Mouse (Mus musculus): ENCODE data around the gene Insc. TPM values are rescaled to one million over a fixed set of nuclear protein-coding genes. Genes with fewer than 3 reads are reported as not detected.

Gene Insc
- polyA plus RNA-seq, 1 experiment from 2014 or later: 18.1 TPM

GRCm38 (mm10) chr7:114773781-114774180, 30.3 kb downstream of the Insc start:
- no peaks in the 10 kb centered on the region for H3K27me3 ChIP-seq (replicated peaks; ENCODE audit: control insufficient read depth, insufficient read depth, low read length)
- no peaks in the 10 kb centered on the region for H3K9me3 ChIP-seq (ENCODE audit: control insufficient read depth, low read length)
- no peaks in the 10 kb centered on the region for H3K4me1 ChIP-seq (ENCODE audit: control insufficient read depth, insufficient read depth, low read length)
- no peaks in the 10 kb centered on the region for H3K36me3 ChIP-seq (ENCODE audit: control insufficient read depth, insufficient read depth, low read length)
- no peak for ATAC-seq
- WGBS: 65% methylated on average over 4 of the region's 4 CpGs
- no peak overlapping the region for H3K4me2 ChIP-seq (ENCODE audit: low read depth, low read length)
- no peak overlapping the region for H3K9ac ChIP-seq (ENCODE audit: low read depth, low read length)
- H3K4me3 ChIP-seq (ENCODE audit: low read length): no peak overlapping the region
- H3K27ac ChIP-seq (ENCODE audit: low read length): no peak overlapping the region

GRCm38 (mm10) chr7:114775856-114776255, 32.4 kb downstream of the Insc start:
- Histone ChIP-seq H3K4me1 (ENCODE audit: control insufficient read depth, insufficient read depth, low read length) (no peaks in the 10 kb centered on the region), H3K27ac (ENCODE audit: low read length) (no peak overlapping the region), H3K4me2 (ENCODE audit: low read depth, low read length) (no peak overlapping the region), H3K9ac (ENCODE audit: low read depth, low read length) (no peak overlapping the region), H3K9me3 (ENCODE audit: control insufficient read depth, low read length) (no peaks in the 10 kb centered on the region), H3K27me3 (replicated peaks; ENCODE audit: control insufficient read depth, insufficient read depth, low read length) (no peaks in the 10 kb centered on the region), H3K36me3 (ENCODE audit: control insufficient read depth, insufficient read depth, low read length) (no peaks in the 10 kb centered on the region), H3K4me3 (ENCODE audit: low read length) (no peak overlapping the region)
- WGBS: 76% methylated on average over 2 of the region's 2 CpGs
- ATAC-seq: no peak

- no peak overlapping the region for H3K4me2 ChIP-seq (ENCODE audit: low read depth, low read length)
- no peak overlapping the region for H3K27ac ChIP-seq (ENCODE audit: low read length)
- H3K4me3 ChIP-seq (ENCODE audit: low read length): no peak overlapping the region
- no peak overlapping the region for H3K9ac ChIP-seq (ENCODE audit: low read depth, low read length)
- no peak for ATAC-seq
- H3K36me3 ChIP-seq (ENCODE audit: control insufficient read depth, insufficient read depth, low read length): no peaks in the 10 kb centered on the region
- no peaks in the 10 kb centered on the region for H3K27me3 ChIP-seq (replicated peaks; ENCODE audit: control insufficient read depth, insufficient read depth, low read length)
- 88% methylated on average over 7 of the region's 7 CpGs for WGBS
- no peaks in the 10 kb centered on the region for H3K9me3 ChIP-seq (ENCODE audit: control insufficient read depth, low read length)
- H3K4me1 ChIP-seq (ENCODE audit: control insufficient read depth, insufficient read depth, low read length): no peaks in the 10 kb centered on the region
Measured at GRCm38 (mm10) chr7:114778156-114778770, 34.8 kb downstream of the Insc start.

- Histone ChIP-seq H3K27ac (ENCODE audit: low read length) (no peak overlapping the region), H3K9me3 (ENCODE audit: control insufficient read depth, low read length) (no peaks in the 10 kb centered on the region), H3K4me2 (ENCODE audit: low read depth, low read length) (no peak overlapping the region), H3K9ac (ENCODE audit: low read depth, low read length) (no peak overlapping the region), H3K4me1 (ENCODE audit: control insufficient read depth, insufficient read depth, low read length) (no peaks in the 10 kb centered on the region), H3K27me3 (replicated peaks; ENCODE audit: control insufficient read depth, insufficient read depth, low read length) (no peaks in the 10 kb centered on the region), H3K36me3 (ENCODE audit: control insufficient read depth, insufficient read depth, low read length) (no peaks in the 10 kb centered on the region), H3K4me3 (ENCODE audit: low read length) (no peak overlapping the region)
- ATAC-seq: no peak
- 62% methylated on average over 8 of the region's 8 CpGs for WGBS
Measured at GRCm38 (mm10) chr7:114779056-114779660, 35.7 kb downstream of the Insc start.

GRCm38 (mm10) chr7:114783291-114783690, 39.8 kb downstream of the Insc start:
- 81% methylated on average over 3 of the region's 3 CpGs for WGBS

GRCm38 (mm10) chr7:114791087-114791486, 47.6 kb downstream of the Insc start:
- Histone ChIP-seq H3K4me2 (ENCODE audit: low read depth, low read length) (no peak overlapping the region), H3K36me3 (ENCODE audit: control insufficient read depth, insufficient read depth, low read length) (no peaks in the 10 kb centered on the region), H3K9me3 (ENCODE audit: control insufficient read depth, low read length) (no peaks in the 10 kb centered on the region), H3K27ac (ENCODE audit: low read length) (no peak overlapping the region), H3K9ac (ENCODE audit: low read depth, low read length) (no peak overlapping the region), H3K27me3 (replicated peaks; ENCODE audit: control insufficient read depth, insufficient read depth, low read length) (no peaks in the 10 kb centered on the region), H3K4me1 (ENCODE audit: control insufficient read depth, insufficient read depth, low read length) (peaks cover 3% of the 10 kb centered on the region; the same call in 1 of the 2 replicates), H3K4me3 (ENCODE audit: low read length) (no peak overlapping the region)
- 91% methylated on average over 10 of the region's 10 CpGs for WGBS
- no peak for ATAC-seq

More at GRCm38 (mm10) chr7:114783291-114783690, 39.8 kb downstream of the Insc start:
- Histone ChIP-seq H3K36me3 (ENCODE audit: control insufficient read depth, insufficient read depth, low read length) (no peaks in the 10 kb centered on the region), H3K27ac (ENCODE audit: low read length) (no peak overlapping the region), H3K4me1 (ENCODE audit: control insufficient read depth, insufficient read depth, low read length) (no peaks in the 10 kb centered on the region), H3K4me3 (ENCODE audit: low read length) (no peak overlapping the region), H3K4me2 (ENCODE audit: low read depth, low read length) (no peak overlapping the region), H3K9me3 (ENCODE audit: control insufficient read depth, low read length) (no peaks in the 10 kb centered on the region), H3K27me3 (replicated peaks; ENCODE audit: control insufficient read depth, insufficient read depth, low read length) (no peaks in the 10 kb centered on the region), H3K9ac (ENCODE audit: low read depth, low read length) (no peak overlapping the region)
- no peak for ATAC-seq

- 67% methylated on average over 6 of the region's 6 CpGs for WGBS
- Histone ChIP-seq H3K4me1 (ENCODE audit: control insufficient read depth, insufficient read depth, low read length) (peaks cover 3% of the 10 kb centered on the region; the same call in 1 of the 2 replicates), H3K27me3 (replicated peaks; ENCODE audit: control insufficient read depth, insufficient read depth, low read length) (no peaks in the 10 kb centered on the region), H3K27ac (ENCODE audit: low read length) (no peak overlapping the region), H3K9ac (ENCODE audit: low read depth, low read length) (no peak overlapping the region), H3K4me3 (ENCODE audit: low read length) (no peak overlapping the region), H3K36me3 (ENCODE audit: control insufficient read depth, insufficient read depth, low read length) (no peaks in the 10 kb centered on the region), H3K9me3 (ENCODE audit: control insufficient read depth, low read length) (no peaks in the 10 kb centered on the region), H3K4me2 (ENCODE audit: low read depth, low read length) (no peak overlapping the region)
- no peak for ATAC-seq
Measured at GRCm38 (mm10) chr7:114792026-114792425, 48.5 kb downstream of the Insc start.

GRCm38 (mm10) chr7:114794400-114794799, 50.9 kb downstream of the Insc start:
- H3K4me3 ChIP-seq (ENCODE audit: low read length): no peak overlapping the region
- no peak for ATAC-seq
- no peaks in the 10 kb centered on the region for H3K27me3 ChIP-seq (replicated peaks; ENCODE audit: control insufficient read depth, insufficient read depth, low read length)
- no peaks in the 10 kb centered on the region for H3K36me3 ChIP-seq (ENCODE audit: control insufficient read depth, insufficient read depth, low read length)
- H3K9ac ChIP-seq (ENCODE audit: low read depth, low read length): no peak overlapping the region
- peaks cover 3% of the 10 kb centered on the region; the same call in 1 of the 2 replicates for H3K4me1 ChIP-seq (ENCODE audit: control insufficient read depth, insufficient read depth, low read length)
- no peaks in the 10 kb centered on the region for H3K9me3 ChIP-seq (ENCODE audit: control insufficient read depth, low read length)
- no peak overlapping the region for H3K27ac ChIP-seq (ENCODE audit: low read length)
- 79% methylated on average over 2 of the region's 2 CpGs for WGBS
- H3K4me2 ChIP-seq (ENCODE audit: low read depth, low read length): no peak overlapping the region

- Histone ChIP-seq H3K27me3 (replicated peaks; ENCODE audit: control insufficient read depth, insufficient read depth, low read length) (no peaks in the 10 kb centered on the region), H3K36me3 (ENCODE audit: control insufficient read depth, insufficient read depth, low read length) (no peaks in the 10 kb centered on the region), H3K9me3 (ENCODE audit: control insufficient read depth, low read length) (no peaks in the 10 kb centered on the region), H3K4me2 (ENCODE audit: low read depth, low read length) (no peak overlapping the region), H3K9ac (ENCODE audit: low read depth, low read length) (no peak overlapping the region), H3K4me3 (ENCODE audit: low read length) (no peak overlapping the region), H3K27ac (ENCODE audit: low read length) (no peak overlapping the region), H3K4me1 (ENCODE audit: control insufficient read depth, insufficient read depth, low read length) (no peaks in the 10 kb centered on the region)
- WGBS: 81% methylated on average over 8 of the region's 8 CpGs
- ATAC-seq: no peak
Measured at GRCm38 (mm10) chr7:114802576-114802975, 59.1 kb downstream of the Insc start.

Measured in intestine, embryonic 16.5 days (tissue).